Mouse (Mus musculus) stomach, postnatal 0 days (tissue): ENCODE results near the gene Capzb.

Source experiments
- CTCF ChIP-seq: IDR thresholded peaks from 2 replicates; pipeline ENCODE4 v1.5.1; 2016; ENCODE audit warnings: antibody characterized with exemption, low read depth, mild to moderate bottlenecking, moderate library complexity
- EP300 ChIP-seq: optimal IDR thresholded peaks from 2 replicates; pipeline ENCODE3; 2016; ENCODE audit warnings: antibody characterized with exemption

DNA sequence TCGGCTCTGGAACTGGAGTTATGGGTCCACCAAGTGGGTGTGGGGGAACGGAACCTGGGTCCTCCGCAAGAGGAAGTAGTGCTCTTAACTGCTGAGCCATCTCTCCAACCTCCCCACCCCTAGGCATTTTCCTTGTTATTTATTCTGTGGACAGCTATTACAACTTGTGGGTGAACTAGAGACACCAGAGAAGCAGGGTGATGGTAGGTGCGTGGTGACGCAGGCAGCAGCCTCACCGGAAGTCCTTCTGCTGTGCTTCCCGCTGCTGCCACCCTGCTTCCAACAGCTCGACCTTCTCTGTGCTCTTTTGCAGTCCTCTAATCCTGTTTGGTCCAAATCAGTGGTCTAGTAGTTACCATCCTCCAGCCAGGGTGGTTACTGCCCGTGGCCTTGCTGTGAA is 6.4 kb downstream of the Capzb start:
- TF ChIP-seq CTCF = no peak
- no peak for TF ChIP-seq EP300
